Mouse (Mus musculus): ENCODE data around the gene Ube2d1. TPM values are rescaled to one million over a fixed set of nuclear protein-coding genes. Genes with fewer than 3 reads are reported as not detected.

The Ube2d1 gene
- 122 and 125 TPM in 2 replicates for polyA plus RNA-seq (2014; fragmentation: Nextera tagmentation; extraction: Ambion mirVana)

DNA sequence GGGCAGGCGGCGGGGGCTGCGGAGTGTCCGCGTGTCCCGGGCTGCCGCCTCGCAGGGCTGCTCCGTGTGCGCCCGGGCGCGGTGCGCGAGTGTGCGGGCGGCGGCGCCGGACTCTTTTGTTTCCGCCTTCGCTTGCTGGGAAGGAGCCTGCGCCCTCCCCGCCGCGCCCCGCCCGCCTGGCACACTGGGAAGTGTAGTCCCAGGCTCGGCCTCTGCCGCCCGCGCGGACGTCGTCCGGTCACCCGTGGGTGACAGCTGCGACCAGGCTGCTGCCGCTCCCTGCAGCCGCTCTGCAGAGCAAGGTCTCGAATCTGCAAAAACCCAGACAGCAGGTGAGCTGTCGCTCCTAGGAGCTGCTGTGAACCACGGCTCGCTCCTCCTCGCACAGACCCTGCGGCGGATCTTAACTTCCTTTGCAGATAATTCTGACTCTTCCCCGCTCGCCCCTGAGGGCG is at the start of gene Ube2d1:
TSS of gene Ube2d1 (minus strand) at position 137 of the 455 bp plus-strand sequence.
- no peaks in the 10 kb centered on the region for H3K27me3 ChIP-seq (ENCODE audit: control insufficient read depth, insufficient read depth, low read length)
- peak within 1 kb of the TSS; percentile 98 for H3K9ac ChIP-seq (ENCODE audit: low read length)
- no peaks in the 10 kb centered on the region for H3K4me1 ChIP-seq (ENCODE audit: control insufficient read depth, insufficient read depth, low read length)
- WGBS = under 1% methylated on average over 50 of the region's 50 CpGs
- H3K27ac ChIP-seq (replicated peaks; ENCODE audit: low read depth, low read length) = peak within 1 kb of the TSS; percentile 52; the same call in 1 of the 2 replicates
- no peaks in the 10 kb centered on the region for H3K9me3 ChIP-seq (ENCODE audit: control insufficient read depth, low read length)
- H3K36me3 ChIP-seq (ENCODE audit: control insufficient read depth, insufficient read depth, low read length) = no peaks in the 10 kb centered on the region
- peak within 1 kb of the TSS; percentile 92 for H3K4me3 ChIP-seq (ENCODE audit: low read depth, low read length)
- DNase-seq (ENCODE audit: low spot score) = peak; percentile 88
- ATAC-seq (ENCODE audit: insufficient number of reproducible peaks, low FRiP score, low TSS enrichment, low read depth) = peak; percentile 95
- H3K4me2 ChIP-seq (ENCODE audit: low read depth, severe bottlenecking) = peak within 1 kb of the TSS; percentile 64

- Histone ChIP-seq H3K9me3 (ENCODE audit: control insufficient read depth, low read length) (no peaks in the 10 kb centered on the region), H3K4me2 (ENCODE audit: low read depth, severe bottlenecking) (no peak overlapping the region), H3K36me3 (ENCODE audit: control insufficient read depth, insufficient read depth, low read length) (peaks cover 4% of the 10 kb centered on the region; the same call in 1 of the 2 replicates), H3K4me3 (ENCODE audit: low read depth, low read length) (no peak overlapping the region), H3K4me1 (ENCODE audit: control insufficient read depth, insufficient read depth, low read length) (no peaks in the 10 kb centered on the region), H3K9ac (ENCODE audit: low read length) (no peak overlapping the region), H3K27ac (replicated peaks; ENCODE audit: low read depth, low read length) (no peak overlapping the region), H3K27me3 (ENCODE audit: control insufficient read depth, insufficient read depth, low read length) (no peaks in the 10 kb centered on the region)
- DNase-seq (ENCODE audit: low spot score) (no peak), ATAC-seq (ENCODE audit: insufficient number of reproducible peaks, low FRiP score, low TSS enrichment, low read depth) (no peak)
- WGBS = 94% methylated on average over 9 of the region's 9 CpGs
These were observed 47.8 kb upstream of the Ube2d1 start for GRCm38 (mm10) chr10:71332859-71333258.

DNA sequence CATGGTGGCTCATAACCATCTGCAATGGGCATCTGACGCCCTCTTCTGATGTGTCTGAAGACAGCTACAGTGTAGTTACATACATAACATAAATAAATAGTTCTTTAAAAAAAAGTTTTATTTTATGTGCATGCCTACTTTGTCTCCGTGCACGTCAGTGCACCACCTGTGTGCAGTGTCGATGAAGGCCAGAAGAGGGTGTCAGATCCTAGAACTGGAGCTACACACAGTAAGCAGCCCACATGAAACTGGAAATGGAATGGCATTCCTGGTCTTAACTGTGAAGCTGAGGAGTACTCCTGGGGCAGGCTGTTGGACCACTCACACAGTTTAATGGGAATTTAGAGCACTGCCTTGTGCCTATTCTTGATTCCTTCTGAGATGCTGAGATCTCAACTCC is 47.3 kb upstream of the Ube2d1 start:
- no peak for ATAC-seq (ENCODE audit: insufficient number of reproducible peaks, low FRiP score, low TSS enrichment, low read depth)
- Histone ChIP-seq H3K9ac (ENCODE audit: low read length) (no peak overlapping the region), H3K4me1 (ENCODE audit: control insufficient read depth, insufficient read depth, low read length) (no peaks in the 10 kb centered on the region), H3K27ac (replicated peaks; ENCODE audit: low read depth, low read length) (no peak overlapping the region), H3K36me3 (ENCODE audit: control insufficient read depth, insufficient read depth, low read length) (peaks cover 4% of the 10 kb centered on the region; the same call in 1 of the 2 replicates), H3K9me3 (ENCODE audit: control insufficient read depth, low read length) (no peaks in the 10 kb centered on the region), H3K4me2 (ENCODE audit: low read depth, severe bottlenecking) (no peak overlapping the region), H3K27me3 (ENCODE audit: control insufficient read depth, insufficient read depth, low read length) (no peaks in the 10 kb centered on the region), H3K4me3 (ENCODE audit: low read depth, low read length) (no peak overlapping the region)
- 89% methylated on average over 4 of the region's 4 CpGs for WGBS
- no peak for DNase-seq (ENCODE audit: low spot score)

DNA sequence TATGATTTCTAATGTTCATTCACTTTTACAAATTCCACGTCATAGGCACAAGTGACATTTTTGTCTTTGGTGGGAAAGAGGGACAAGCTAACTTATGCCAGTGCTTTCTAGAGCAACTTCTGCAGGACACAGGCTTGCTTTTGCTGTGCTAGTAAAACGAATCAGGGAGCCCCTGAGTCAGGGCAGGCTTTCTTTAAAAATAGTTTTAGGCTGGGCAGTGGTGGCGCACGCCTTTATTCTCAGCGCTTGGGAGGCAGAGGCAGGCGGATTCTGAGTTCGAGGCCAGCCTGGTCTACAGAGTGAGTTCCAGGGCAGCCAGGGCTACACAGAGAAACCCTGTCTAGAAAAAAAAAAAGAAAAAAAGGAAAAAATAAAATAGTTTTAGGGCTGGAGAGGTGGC is 46.8 kb upstream of the Ube2d1 start:
- no peak for DNase-seq (ENCODE audit: low spot score)
- ATAC-seq (ENCODE audit: insufficient number of reproducible peaks, low FRiP score, low TSS enrichment, low read depth) = no peak
- no peak overlapping the region for H3K4me3 ChIP-seq (ENCODE audit: low read depth, low read length)
- no peak overlapping the region for H3K9ac ChIP-seq (ENCODE audit: low read length)
- H3K27ac ChIP-seq (replicated peaks; ENCODE audit: low read depth, low read length) = no peak overlapping the region
- 95% methylated on average over 7 of the region's 7 CpGs for WGBS
- no peak overlapping the region for H3K4me2 ChIP-seq (ENCODE audit: low read depth, severe bottlenecking)
- no peaks in the 10 kb centered on the region for H3K27me3 ChIP-seq (ENCODE audit: control insufficient read depth, insufficient read depth, low read length)
- no peaks in the 10 kb centered on the region for H3K4me1 ChIP-seq (ENCODE audit: control insufficient read depth, insufficient read depth, low read length)
- H3K9me3 ChIP-seq (ENCODE audit: control insufficient read depth, low read length) = no peaks in the 10 kb centered on the region
- H3K36me3 ChIP-seq (ENCODE audit: control insufficient read depth, insufficient read depth, low read length) = peaks cover 4% of the 10 kb centered on the region; the same call in 1 of the 2 replicates

DNA sequence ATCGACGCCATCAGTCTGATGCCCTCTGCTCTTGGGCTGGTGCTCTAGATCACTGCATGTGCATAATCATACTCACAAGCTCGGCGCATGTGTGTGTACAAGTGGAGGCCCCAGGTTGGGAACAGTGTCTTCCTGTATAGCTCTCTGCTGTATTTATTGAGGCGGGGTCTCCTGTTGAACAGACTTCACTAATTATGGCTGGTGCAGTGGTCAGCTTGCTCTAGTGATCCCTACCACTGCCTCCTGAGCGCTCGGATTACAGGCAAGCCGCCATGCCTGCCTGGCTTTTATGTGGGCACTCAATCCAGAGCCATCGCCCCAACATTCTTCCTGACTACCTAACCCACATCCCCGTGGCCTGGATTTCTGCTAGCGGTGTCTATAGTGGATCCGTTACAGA is 45.0 kb upstream of the Ube2d1 start:
- H3K4me3 ChIP-seq (ENCODE audit: low read depth, low read length) = no peak overlapping the region
- 93% methylated on average over 12 of the region's 12 CpGs for WGBS
- no peak overlapping the region for H3K4me2 ChIP-seq (ENCODE audit: low read depth, severe bottlenecking)
- no peaks in the 10 kb centered on the region for H3K4me1 ChIP-seq (ENCODE audit: control insufficient read depth, insufficient read depth, low read length)
- DNase-seq (ENCODE audit: low spot score) (no peak), ATAC-seq (ENCODE audit: insufficient number of reproducible peaks, low FRiP score, low TSS enrichment, low read depth) (no peak)
- peaks cover 4% of the 10 kb centered on the region; the same call in 1 of the 2 replicates for H3K36me3 ChIP-seq (ENCODE audit: control insufficient read depth, insufficient read depth, low read length)
- H3K27me3 ChIP-seq (ENCODE audit: control insufficient read depth, insufficient read depth, low read length) = no peaks in the 10 kb centered on the region
- no peaks in the 10 kb centered on the region for H3K9me3 ChIP-seq (ENCODE audit: control insufficient read depth, low read length)
- no peak overlapping the region for H3K9ac ChIP-seq (ENCODE audit: low read length)
- H3K27ac ChIP-seq (replicated peaks; ENCODE audit: low read depth, low read length) = no peak overlapping the region

GRCm38 (mm10) chr10:71329295-71329694 is 44.2 kb upstream of the Ube2d1 start:
- no peaks in the 10 kb centered on the region for H3K27me3 ChIP-seq (ENCODE audit: control insufficient read depth, insufficient read depth, low read length)
- H3K36me3 ChIP-seq (ENCODE audit: control insufficient read depth, insufficient read depth, low read length) = peaks cover 4% of the 10 kb centered on the region; the same call in 1 of the 2 replicates
- no peak overlapping the region for H3K4me3 ChIP-seq (ENCODE audit: low read depth, low read length)
- ATAC-seq (ENCODE audit: insufficient number of reproducible peaks, low FRiP score, low TSS enrichment, low read depth) (no peak), DNase-seq (ENCODE audit: low spot score) (no peak)
- no peak overlapping the region for H3K4me2 ChIP-seq (ENCODE audit: low read depth, severe bottlenecking)
- H3K9ac ChIP-seq (ENCODE audit: low read length) = no peak overlapping the region
- no peak overlapping the region for H3K27ac ChIP-seq (replicated peaks; ENCODE audit: low read depth, low read length)
- WGBS = 88% methylated on average over 6 of the region's 6 CpGs
- H3K9me3 ChIP-seq (ENCODE audit: control insufficient read depth, low read length) = no peaks in the 10 kb centered on the region
- no peaks in the 10 kb centered on the region for H3K4me1 ChIP-seq (ENCODE audit: control insufficient read depth, insufficient read depth, low read length)

- H3K4me3 ChIP-seq (ENCODE audit: low read depth, low read length) = no peak overlapping the region
- ATAC-seq (ENCODE audit: insufficient number of reproducible peaks, low FRiP score, low TSS enrichment, low read depth) (no peak), DNase-seq (ENCODE audit: low spot score) (no peak)
- H3K27ac ChIP-seq (replicated peaks; ENCODE audit: low read depth, low read length) = no peak overlapping the region
- no peak overlapping the region for H3K4me2 ChIP-seq (ENCODE audit: low read depth, severe bottlenecking)
- H3K36me3 ChIP-seq (ENCODE audit: control insufficient read depth, insufficient read depth, low read length) = peaks cover 4% of the 10 kb centered on the region; the same call in 1 of the 2 replicates
- 93% methylated on average over 5 of the region's 5 CpGs for WGBS
- H3K9ac ChIP-seq (ENCODE audit: low read length) = no peak overlapping the region
- H3K9me3 ChIP-seq (ENCODE audit: control insufficient read depth, low read length) = no peaks in the 10 kb centered on the region
- no peaks in the 10 kb centered on the region for H3K4me1 ChIP-seq (ENCODE audit: control insufficient read depth, insufficient read depth, low read length)
- no peaks in the 10 kb centered on the region for H3K27me3 ChIP-seq (ENCODE audit: control insufficient read depth, insufficient read depth, low read length)
These were observed 43.8 kb upstream of the Ube2d1 start for GRCm38 (mm10) chr10:71328870-71329269.

GRCm38 (mm10) chr10:71328382-71328781 is 43.3 kb upstream of the Ube2d1 start:
- WGBS = 94% methylated on average over 6 of the region's 6 CpGs
- Histone ChIP-seq H3K4me1 (ENCODE audit: control insufficient read depth, insufficient read depth, low read length) (no peaks in the 10 kb centered on the region), H3K4me2 (ENCODE audit: low read depth, severe bottlenecking) (no peak overlapping the region), H3K27ac (replicated peaks; ENCODE audit: low read depth, low read length) (no peak overlapping the region), H3K9me3 (ENCODE audit: control insufficient read depth, low read length) (no peaks in the 10 kb centered on the region), H3K27me3 (ENCODE audit: control insufficient read depth, insufficient read depth, low read length) (no peaks in the 10 kb centered on the region), H3K36me3 (ENCODE audit: control insufficient read depth, insufficient read depth, low read length) (peaks cover 4% of the 10 kb centered on the region; the same call in 1 of the 2 replicates), H3K4me3 (ENCODE audit: low read depth, low read length) (no peak overlapping the region), H3K9ac (ENCODE audit: low read length) (no peak overlapping the region)
- DNase-seq (ENCODE audit: low spot score) (no peak), ATAC-seq (ENCODE audit: insufficient number of reproducible peaks, low FRiP score, low TSS enrichment, low read depth) (no peak)

DNA sequence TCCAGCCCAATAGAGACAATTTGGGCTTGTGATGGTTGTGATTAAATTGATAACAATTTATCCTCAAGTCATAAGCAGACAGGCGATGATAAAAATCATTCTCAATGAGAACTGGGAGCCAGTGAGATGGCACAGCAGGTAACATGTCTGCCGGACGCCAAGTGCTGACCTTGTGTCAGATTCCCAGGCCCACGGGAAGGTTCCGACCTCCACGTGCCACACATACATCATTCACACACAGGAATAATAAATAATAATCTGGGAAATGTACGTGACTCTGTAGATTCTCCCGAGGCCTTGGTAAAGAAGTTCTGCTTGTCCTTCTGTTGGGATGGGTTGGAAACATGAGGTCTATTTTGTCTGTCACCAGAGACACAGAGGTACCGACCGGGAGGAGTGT is 42.3 kb upstream of the Ube2d1 start:
- Histone ChIP-seq H3K9me3 (ENCODE audit: control insufficient read depth, low read length) (no peaks in the 10 kb centered on the region), H3K9ac (ENCODE audit: low read length) (no peak overlapping the region), H3K36me3 (ENCODE audit: control insufficient read depth, insufficient read depth, low read length) (peaks cover 2% of the 10 kb centered on the region; the same call in 1 of the 2 replicates), H3K27me3 (ENCODE audit: control insufficient read depth, insufficient read depth, low read length) (no peaks in the 10 kb centered on the region), H3K4me3 (ENCODE audit: low read depth, low read length) (no peak overlapping the region), H3K4me1 (ENCODE audit: control insufficient read depth, insufficient read depth, low read length) (no peaks in the 10 kb centered on the region), H3K27ac (replicated peaks; ENCODE audit: low read depth, low read length) (no peak overlapping the region), H3K4me2 (ENCODE audit: low read depth, severe bottlenecking) (no peak overlapping the region)
- WGBS = 89% methylated on average over 10 of the region's 10 CpGs
- ATAC-seq (ENCODE audit: insufficient number of reproducible peaks, low FRiP score, low TSS enrichment, low read depth) = no peak
- no peak for DNase-seq (ENCODE audit: low spot score)
